Mouse (Mus musculus) heart, embryonic 15.5 days (tissue): Measurements from ENCODE around the gene Hcfc1r1. TPM values are rescaled to one million over a fixed set of nuclear protein-coding genes. Genes with fewer than 3 reads are reported as not detected.
A peak's percentile ranks its signal among the peaks of the same experiment; 100 is the strongest.

Experiments
- ATAC-seq: fragments of 200-750 bp; cut with Nextera tagmentation; replicated peaks from 2 replicates; pipeline ENCODE4 v1.8.0; 2017; ENCODE audit warnings: low read depth, moderate TSS enrichment; ENCODE audit not compliant: insufficient number of reproducible peaks, insufficient read depth, low FRiP score
- H3K27ac ChIP-seq: fragments of 300-500 bp; sonication (generic); 2 replicates; pipeline ENCODE4 v1.5.1; 2015; ENCODE audit warnings: mild to moderate bottlenecking, inconsistent platforms
- H3K27me3 ChIP-seq: fragments of 300-500 bp; sonication (generic); 2 replicates; pipeline ENCODE4 v1.6.1; 2015; ENCODE audit warnings: inconsistent platforms
- H3K36me3 ChIP-seq: fragments of 300-500 bp; sonication (generic); 2 replicates; pipeline ENCODE4 v1.6.1; 2015; ENCODE audit warnings: mild to moderate bottlenecking, inconsistent platforms
- H3K4me1 ChIP-seq: fragments of 300-500 bp; sonication (generic); replicated peaks from 2 replicates; pipeline ENCODE4 v1.6.1; 2015; ENCODE audit warnings: inconsistent platforms
- H3K4me2 ChIP-seq: fragments of 300-500 bp; sonication (generic); 2 replicates; pipeline ENCODE4 v1.6.1; 2015; ENCODE audit warnings: inconsistent platforms, mild to moderate bottlenecking, moderate library complexity
- H3K4me3 ChIP-seq: fragments of 300-500 bp; sonication (generic); 2 replicates; pipeline ENCODE4 v1.5.1; 2015; ENCODE audit warnings: mild to moderate bottlenecking, inconsistent platforms
- H3K9ac ChIP-seq: fragments of 300-500 bp; sonication (generic); 2 replicates; pipeline ENCODE4 v1.6.1; 2015; ENCODE audit warnings: mild to moderate bottlenecking, inconsistent platforms
- H3K9me3 ChIP-seq: fragments of 300-500 bp; sonication (generic); replicated peaks from 2 replicates; pipeline ENCODE4 v1.6.1; 2016; ENCODE audit warnings: inconsistent platforms
- WGBS: fragments of 180-500 bp; shearing (Covaris S2); methylation state at CpG from one replicate; pipeline ENCODE4 v1.1.7; 2015; ENCODE audit warnings: mixed read lengths; 5-methylcytosine and 5-hydroxymethylcytosine counted together
- polyA plus RNA-seq: library from polyadenylated mRNA; unstranded; fragments of >200 nt; fragmentation: Nextera tagmentation; extraction: Ambion mirVana; gene quantifications from 2 replicates; pipeline ENCODE4 v1.2.1, GENCODE M21; 2015

The Hcfc1r1 gene
- polyA plus RNA-seq, 1 experiment from 2014 or later = 282 TPM

DNA sequence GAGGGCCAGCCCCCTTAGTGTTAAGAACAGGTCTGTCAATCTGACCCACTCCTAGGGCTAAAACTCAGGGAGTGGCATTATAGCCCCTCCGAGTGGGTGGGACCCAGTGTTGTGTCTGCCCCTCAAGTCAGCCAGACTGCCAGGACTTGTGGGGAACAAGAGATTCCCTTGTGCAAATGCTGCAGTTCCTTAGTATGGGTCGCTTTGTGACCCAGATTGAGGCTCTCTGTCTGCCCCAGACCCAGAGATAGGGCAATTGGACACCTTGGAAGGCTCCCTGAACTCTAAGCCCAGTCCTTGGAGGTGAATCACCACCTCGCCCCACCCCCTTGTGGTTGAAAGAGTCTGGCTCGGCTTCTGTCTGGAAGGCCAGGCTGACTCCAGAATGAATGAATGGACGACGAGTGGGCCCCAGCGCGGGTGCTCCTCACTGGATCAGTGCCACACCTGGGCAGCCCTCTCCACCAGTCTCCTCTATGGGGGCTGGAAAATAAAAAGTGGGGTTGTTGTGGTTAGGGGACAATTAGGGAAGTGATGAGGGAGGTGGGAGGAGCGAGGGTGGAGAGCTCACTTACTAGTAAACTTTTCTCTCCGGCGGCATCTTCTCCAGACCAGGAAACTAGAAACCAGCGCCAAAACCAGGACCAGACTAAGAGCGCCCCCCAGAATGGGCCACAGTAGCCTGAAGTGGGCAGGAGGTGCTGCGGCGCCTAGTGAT is 2.3 kb downstream of the Hcfc1r1 start:
- peak overlapping the region; percentile 82 for H3K4me2 ChIP-seq
- H3K9ac ChIP-seq = peak overlapping the region; percentile 71
- peak overlapping the region; percentile 62 for H3K4me3 ChIP-seq
- ATAC-seq = no peak
- peaks cover 28% of the 10 kb centered on the region for H3K27me3 ChIP-seq
- 8% methylated on average over 15 of the region's 15 CpGs for WGBS
- H3K27ac ChIP-seq = peak overlapping the region; percentile 97
- H3K9me3 ChIP-seq = no peaks in the 10 kb centered on the region
- H3K4me1 ChIP-seq = peaks cover 47% of the 10 kb centered on the region
- 0 out of 2 replicates have a peak, but pooled peaks cover 4% of the 10 kb centered on the region for H3K36me3 ChIP-seq

DNA sequence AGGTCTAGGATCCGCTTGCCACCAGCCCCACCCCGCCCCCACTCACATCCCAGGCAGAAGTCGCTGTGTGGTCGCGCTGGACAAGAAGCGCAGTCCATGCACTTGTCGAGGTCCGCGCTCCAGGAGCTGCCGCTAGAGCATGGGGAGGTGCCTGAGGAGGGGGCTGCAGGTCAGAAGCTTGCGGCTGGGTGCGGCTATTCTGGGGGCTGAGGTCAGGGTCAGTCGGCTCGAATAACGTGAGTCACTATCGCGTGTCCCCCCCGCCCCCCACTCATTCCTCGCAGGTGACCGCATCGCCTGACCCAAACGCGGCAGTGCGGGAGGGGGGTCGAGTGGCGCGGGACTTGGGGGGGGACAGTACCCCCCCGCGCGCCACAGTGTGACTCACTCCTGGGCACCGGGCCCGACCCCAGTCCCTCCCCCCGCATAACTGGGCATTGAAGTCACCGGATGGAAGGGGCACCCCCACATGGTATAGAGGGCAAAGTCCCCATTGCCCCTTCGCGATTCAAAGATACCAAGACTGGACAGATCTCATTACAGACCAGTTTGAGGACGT is 3.2 kb downstream of the Hcfc1r1 start:
- Histone ChIP-seq H3K36me3 (0 out of 2 replicates have a peak, but pooled peaks cover 4% of the 10 kb centered on the region), H3K4me2 (peak overlapping the region; percentile 82), H3K27me3 (peaks cover 36% of the 10 kb centered on the region), H3K4me1 (peaks cover 47% of the 10 kb centered on the region), H3K27ac (peak overlapping the region; percentile 97), H3K9me3 (no peaks in the 10 kb centered on the region), H3K4me3 (peak overlapping the region; percentile 62), H3K9ac (peak overlapping the region; percentile 71)
- ATAC-seq = peak; percentile 36
- WGBS = under 1% methylated on average over 37 of the region's 37 CpGs

DNA sequence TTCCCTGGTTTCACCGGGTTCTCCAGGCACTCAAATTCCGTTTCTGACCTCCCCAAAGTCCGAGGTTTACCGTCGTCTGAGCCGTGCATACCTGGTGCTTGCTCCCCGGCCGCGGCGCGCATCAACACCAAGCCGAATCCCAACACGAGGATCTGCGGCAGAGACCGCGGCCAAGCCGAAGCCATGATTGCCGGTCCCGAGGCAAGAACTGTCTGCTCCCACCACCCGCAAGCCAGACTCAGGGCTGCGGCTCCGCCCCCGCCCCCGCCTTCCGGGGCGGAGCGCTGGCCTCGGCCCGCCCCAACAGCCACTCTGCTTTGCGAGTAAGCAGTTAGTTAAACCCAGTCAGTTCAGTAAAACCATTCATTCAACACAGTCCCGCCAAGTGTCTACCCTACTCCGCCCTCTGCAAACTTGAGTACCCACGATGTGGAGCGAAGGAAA is 3.9 kb downstream of the Hcfc1r1 start, which contains the start of gene Tnfrsf12a:
Gene Tnfrsf12a, minus strand, starts transcription at position 233 of the 444 bp plus-strand sequence.
- peak within 1 kb of the TSS; percentile 97 for H3K27ac ChIP-seq
- ATAC-seq = peak; percentile 36; the same call in 1 of the 2 replicates
- peaks cover 47% of the 10 kb centered on the region for H3K4me1 ChIP-seq
- peak within 1 kb of the TSS; percentile 82 for H3K4me2 ChIP-seq
- WGBS = under 1% methylated on average over 34 of the region's 34 CpGs
- peak within 1 kb of the TSS; percentile 62 for H3K4me3 ChIP-seq
- H3K27me3 ChIP-seq = peaks cover 43% of the 10 kb centered on the region
- peak within 1 kb of the TSS; percentile 71 for H3K9ac ChIP-seq
- 0 out of 2 replicates have a peak, but pooled peaks cover 4% of the 10 kb centered on the region for H3K36me3 ChIP-seq
- no peaks in the 10 kb centered on the region for H3K9me3 ChIP-seq

DNA sequence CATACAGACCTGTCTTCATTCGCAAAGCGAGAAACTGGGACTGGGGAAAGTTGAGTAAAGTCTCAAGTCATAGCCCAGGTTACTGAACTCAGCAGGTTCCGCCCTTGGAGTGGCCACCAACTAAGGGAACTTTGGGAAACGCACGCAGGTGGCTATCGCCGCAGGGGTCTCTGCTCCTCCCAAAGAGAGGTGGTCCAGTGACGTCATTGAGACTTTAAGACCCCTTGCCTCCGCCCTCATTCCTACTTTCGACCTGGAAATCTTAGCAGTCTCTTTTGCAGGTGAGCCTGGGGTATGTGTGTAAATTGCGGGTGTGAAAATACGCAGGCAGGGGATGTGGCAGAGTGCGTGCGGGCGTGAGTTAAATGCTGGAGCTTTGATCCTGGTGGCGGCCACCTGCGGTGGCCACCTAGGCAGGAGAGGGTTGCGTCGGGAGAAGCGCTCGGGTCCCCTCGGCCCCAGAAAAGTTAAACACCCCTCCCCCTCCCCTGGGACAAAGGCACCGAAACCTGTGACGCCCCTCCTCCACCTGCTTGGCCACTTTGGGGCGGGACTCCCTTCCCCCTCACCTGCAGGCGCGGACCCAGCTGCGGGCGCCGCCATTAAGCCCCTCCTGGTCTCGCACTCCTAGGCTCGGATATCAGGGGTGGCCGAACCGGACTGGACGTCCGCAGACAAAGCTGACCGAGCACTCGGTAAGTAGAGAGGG is 5.9 kb downstream of the Hcfc1r1 start, which contains the start of gene Cldn6:
Gene Cldn6, plus strand, starts transcription at position 123 of the 709 bp plus-strand sequence.
- ATAC-seq = no peak
- 2% methylated on average over 38 of the region's 38 CpGs for WGBS
- Histone ChIP-seq H3K4me2 (peak within 1 kb of the TSS; percentile 56), H3K4me3 (peak within 1 kb of the TSS; percentile 36), H3K36me3 (0 out of 2 replicates have a peak, but pooled peaks cover 4% of the 10 kb centered on the region), H3K27me3 (peaks cover 63% of the 10 kb centered on the region), H3K9me3 (no peaks in the 10 kb centered on the region), H3K9ac (no peak within 1 kb of the TSS), H3K4me1 (peaks cover 37% of the 10 kb centered on the region), H3K27ac (no peak within 1 kb of the TSS)

DNA sequence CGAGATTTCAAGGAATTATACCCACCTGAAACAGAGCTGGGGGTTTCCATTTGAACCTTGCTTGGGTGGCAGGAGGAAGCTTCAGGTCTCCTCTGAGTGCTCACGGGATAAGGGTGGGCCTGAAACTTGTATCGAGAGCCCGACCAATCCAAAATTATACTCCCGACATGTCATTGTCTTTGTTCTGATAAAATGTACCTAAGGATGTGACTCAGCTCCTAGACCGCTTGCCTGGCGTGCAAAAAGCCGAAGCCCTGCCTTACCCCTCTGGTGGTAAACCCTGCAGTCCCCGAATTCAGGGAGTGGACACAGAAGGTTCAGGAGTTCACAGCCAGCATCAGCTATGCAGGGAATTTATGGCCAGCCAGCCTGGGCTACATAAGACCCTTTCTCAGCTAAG is 6.9 kb downstream of the Hcfc1r1 start:
- no peak for ATAC-seq
- Histone ChIP-seq H3K27me3 (peaks cover 74% of the 10 kb centered on the region), H3K4me2 (no peak overlapping the region), H3K9ac (no peak overlapping the region), H3K36me3 (0 out of 2 replicates have a peak, but pooled peaks cover 1% of the 10 kb centered on the region), H3K4me1 (peaks cover 27% of the 10 kb centered on the region), H3K27ac (no peak overlapping the region), H3K4me3 (0 out of 2 replicates have a peak overlapping the region, but pooled peaks have one; percentile 36), H3K9me3 (no peaks in the 10 kb centered on the region)
- 58% methylated on average over 9 of the region's 9 CpGs for WGBS

DNA sequence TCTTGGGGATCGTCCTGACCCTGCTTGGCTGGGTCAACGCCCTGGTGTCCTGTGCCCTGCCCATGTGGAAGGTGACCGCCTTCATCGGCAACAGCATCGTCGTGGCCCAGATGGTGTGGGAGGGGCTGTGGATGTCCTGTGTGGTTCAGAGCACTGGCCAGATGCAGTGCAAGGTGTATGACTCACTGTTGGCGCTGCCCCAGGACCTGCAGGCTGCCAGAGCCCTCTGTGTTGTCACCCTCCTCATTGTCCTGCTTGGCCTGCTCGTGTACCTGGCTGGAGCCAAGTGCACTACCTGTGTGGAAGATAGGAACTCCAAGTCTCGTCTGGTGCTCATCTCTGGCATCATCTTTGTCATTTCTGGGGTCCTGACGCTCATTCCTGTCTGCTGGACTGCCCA is 7.7 kb downstream of the Hcfc1r1 start:
- WGBS = 61% methylated on average over 10 of the region's 10 CpGs
- no peak overlapping the region for H3K4me2 ChIP-seq
- no peak for ATAC-seq
- peaks cover 19% of the 10 kb centered on the region for H3K4me1 ChIP-seq
- H3K27me3 ChIP-seq = peaks cover 77% of the 10 kb centered on the region
- H3K9ac ChIP-seq = no peak overlapping the region
- no peaks in the 10 kb centered on the region for H3K9me3 ChIP-seq
- H3K4me3 ChIP-seq = no peak overlapping the region
- H3K27ac ChIP-seq = no peak overlapping the region
- H3K36me3 ChIP-seq = no peaks in the 10 kb centered on the region

DNA sequence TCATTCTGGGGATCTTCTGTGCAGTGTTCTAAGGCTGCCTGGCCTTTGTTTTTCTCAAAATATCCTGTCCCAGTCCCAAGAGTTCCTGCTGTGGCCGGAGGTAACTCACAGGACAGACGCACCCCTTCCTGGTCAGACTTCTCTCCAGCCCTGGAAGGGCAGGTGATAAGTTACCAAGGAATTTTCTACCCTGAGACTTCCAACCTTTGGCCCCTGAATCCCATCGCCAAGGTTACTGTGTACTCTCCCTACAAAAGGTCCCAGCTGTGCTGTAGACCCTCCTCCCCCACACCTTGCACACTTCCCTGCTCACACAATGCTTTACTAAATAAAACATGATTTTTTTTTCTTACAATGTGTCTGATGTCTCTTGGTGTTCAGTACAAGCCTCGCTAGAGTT is 8.7 kb downstream of the Hcfc1r1 start:
- Histone ChIP-seq H3K27me3 (peaks cover 77% of the 10 kb centered on the region), H3K36me3 (no peaks in the 10 kb centered on the region), H3K4me1 (peaks cover 13% of the 10 kb centered on the region), H3K4me3 (no peak overlapping the region), H3K9me3 (no peaks in the 10 kb centered on the region), H3K9ac (no peak overlapping the region), H3K4me2 (no peak overlapping the region), H3K27ac (no peak overlapping the region)
- 48% methylated on average over 4 of the region's 4 CpGs for WGBS
- ATAC-seq = no peak

DNA sequence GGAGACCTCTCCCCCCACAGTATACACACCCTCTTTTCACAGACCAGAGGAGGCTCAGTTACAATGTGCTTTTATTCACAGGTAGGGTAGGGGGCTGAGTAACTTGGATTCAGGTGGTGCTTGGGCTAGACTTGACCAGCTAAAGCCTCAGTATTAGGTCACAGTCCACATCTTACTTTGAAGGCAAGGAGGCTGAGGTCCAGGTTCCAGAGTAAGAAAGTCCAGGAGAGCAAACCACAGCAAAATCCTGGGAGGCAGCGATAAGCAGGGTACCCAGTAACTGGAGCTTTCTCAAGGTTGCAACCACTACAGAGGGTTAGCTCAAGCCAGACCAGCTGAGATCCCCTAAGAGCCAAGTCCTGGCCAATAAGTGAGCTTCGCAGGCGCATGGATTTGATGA is 9.1 kb downstream of the Hcfc1r1 start:
- peaks cover 77% of the 10 kb centered on the region for H3K27me3 ChIP-seq
- no peak overlapping the region for H3K9ac ChIP-seq
- no peak overlapping the region for H3K4me2 ChIP-seq
- no peaks in the 10 kb centered on the region for H3K36me3 ChIP-seq
- no peak overlapping the region for H3K4me3 ChIP-seq
- ATAC-seq = no peak
- H3K27ac ChIP-seq = no peak overlapping the region
- H3K4me1 ChIP-seq = peaks cover 10% of the 10 kb centered on the region
- WGBS = 54% methylated on average over 3 of the region's 3 CpGs
- no peaks in the 10 kb centered on the region for H3K9me3 ChIP-seq

DNA sequence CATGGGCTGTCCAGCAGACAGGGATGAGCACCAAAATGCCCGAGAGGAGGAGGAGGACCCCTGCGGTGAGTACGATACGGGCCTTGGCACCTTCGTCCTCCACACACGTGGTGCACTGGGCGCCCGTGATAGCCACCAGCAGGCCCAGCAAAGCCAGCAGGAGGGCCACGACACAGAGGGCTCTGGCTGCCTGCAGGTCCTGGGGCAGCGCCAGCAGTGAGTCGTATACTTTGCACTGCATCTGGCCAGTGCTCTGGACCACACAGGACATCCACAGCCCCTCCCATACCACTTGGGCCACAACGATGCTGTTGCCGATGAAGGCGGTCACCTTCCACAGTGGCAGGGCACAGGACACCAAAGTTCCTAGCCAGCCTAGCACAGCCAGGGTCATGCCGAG is 9.8 kb downstream of the Hcfc1r1 start:
- H3K4me3 ChIP-seq = no peak overlapping the region
- H3K36me3 ChIP-seq = no peaks in the 10 kb centered on the region
- no peak for ATAC-seq
- WGBS = 12% methylated on average over 15 of the region's 15 CpGs
- H3K27me3 ChIP-seq = peaks cover 75% of the 10 kb centered on the region
- H3K27ac ChIP-seq = no peak overlapping the region
- H3K9me3 ChIP-seq = no peaks in the 10 kb centered on the region
- H3K9ac ChIP-seq = no peak overlapping the region
- no peak overlapping the region for H3K4me2 ChIP-seq
- H3K4me1 ChIP-seq = peaks cover 7% of the 10 kb centered on the region

DNA sequence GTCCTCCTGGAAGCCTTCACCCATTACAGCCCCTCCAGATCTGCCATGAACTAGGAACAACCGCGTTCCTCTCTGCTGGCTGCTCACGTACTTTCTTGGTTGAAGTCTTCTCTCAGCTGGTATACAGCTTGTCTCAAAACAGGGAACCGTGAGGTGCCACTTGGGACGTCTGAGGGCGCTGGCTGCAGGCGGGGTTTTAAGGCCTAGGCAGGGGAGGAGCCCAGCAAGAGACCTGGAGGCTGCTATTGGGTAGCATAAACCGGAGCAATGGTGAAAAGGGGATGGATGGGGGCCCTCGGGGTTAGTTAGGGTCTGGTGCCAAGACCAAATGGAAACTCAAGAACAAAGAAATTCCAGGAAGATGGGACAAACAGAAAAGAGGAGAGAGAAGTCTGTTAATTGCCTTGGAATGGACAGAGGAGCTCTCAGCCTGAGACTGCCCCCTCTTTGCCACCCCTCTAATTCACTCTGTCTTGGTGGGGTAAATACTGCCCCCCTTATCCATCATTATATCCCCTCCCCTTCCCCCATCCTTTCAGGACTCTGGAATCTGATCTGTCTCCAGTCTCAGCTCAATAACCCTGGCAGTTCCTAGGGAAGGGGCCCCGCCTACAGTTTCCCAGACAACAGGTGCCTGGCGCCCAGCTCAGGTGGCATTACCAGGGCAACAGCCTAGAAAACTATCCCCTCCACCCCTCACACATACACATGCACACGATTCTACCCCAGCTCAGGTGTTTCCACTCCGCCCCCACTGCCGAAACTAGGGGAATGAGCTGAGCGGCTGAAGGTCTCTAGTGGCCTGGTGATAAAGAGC is 10.7 kb downstream of the Hcfc1r1 start, which contains the start of gene Cldn9:
Gene Cldn9, minus strand, starts transcription at position 171 of the 817 bp plus-strand sequence.
- ATAC-seq = peak; percentile 47; the same call in 1 of the 2 replicates
- Histone ChIP-seq H3K9me3 (no peaks in the 10 kb centered on the region), H3K4me1 (peaks cover 6% of the 10 kb centered on the region), H3K4me2 (no peak within 1 kb of the TSS), H3K9ac (no peak within 1 kb of the TSS), H3K27ac (no peak within 1 kb of the TSS), H3K36me3 (no peaks in the 10 kb centered on the region), H3K4me3 (no peak within 1 kb of the TSS), H3K27me3 (peaks cover 66% of the 10 kb centered on the region)
- WGBS = 27% methylated on average over 15 of the region's 15 CpGs
